Mouse (Mus musculus) small intestine, adult 10 weeks (tissue): Measurements from ENCODE around the gene Smr3a. TPM values are rescaled to one million over a fixed set of nuclear protein-coding genes. Genes with fewer than 3 reads are reported as not detected.

Experiments
- polyA plus RNA-seq: library from polyadenylated mRNA; stranded (reverse); fragments of 350-450 nt; fragmentation: Illumina TruSeq; extraction: RNeasy Lipid Tissue Mini Kit (QIAGEN cat#74804); gene quantifications from one replicate; pipeline ENCODE4 v1.2.3, GENCODE M21; 2014; ENCODE audit warnings: low replicate concordance

Smr3a gene
- not detected for polyA plus RNA-seq

DNA sequence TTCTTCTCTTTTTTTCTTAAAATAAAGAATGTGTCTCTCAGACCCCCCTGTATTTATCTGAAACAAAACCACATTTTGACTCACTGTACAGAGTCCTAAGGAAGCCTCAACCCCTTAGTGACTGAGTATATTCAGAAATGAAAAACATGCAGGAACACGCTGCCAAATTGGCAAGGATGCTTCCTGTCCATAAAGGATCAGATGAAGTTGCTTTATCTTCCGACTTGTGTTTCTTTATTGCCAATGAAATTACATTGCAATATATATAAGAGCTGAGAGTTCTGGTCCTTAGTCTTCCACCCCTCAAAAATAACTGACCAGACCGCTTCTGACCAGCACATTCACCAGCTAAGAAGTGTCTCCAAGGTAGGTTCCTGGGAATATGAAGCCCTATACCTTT is at the start of gene Smr3a:
Smr3a (plus strand) TSS at position 301 of the 400 bp plus-strand sequence.

DNA sequence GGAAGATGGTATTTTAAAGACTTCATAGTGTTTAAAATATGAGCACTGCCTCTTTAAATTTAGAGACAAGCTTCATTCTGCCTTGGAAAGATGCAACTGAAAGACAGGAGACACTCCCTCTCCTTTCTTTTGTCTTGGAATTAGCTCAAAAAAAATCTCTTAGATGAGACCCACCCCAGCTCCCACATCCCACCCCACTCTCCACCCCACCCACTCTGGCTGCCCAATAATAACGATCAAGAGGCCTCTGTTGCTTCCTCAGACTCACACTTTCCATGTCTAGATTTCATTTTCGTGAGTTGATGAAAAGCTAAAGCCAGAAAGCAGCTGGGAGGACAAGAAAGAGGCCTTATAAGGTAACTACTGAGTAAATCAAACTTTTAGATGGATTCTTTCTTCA is 33.1 kb upstream of the Smr3a start, which contains the start of the genes 2310003L06Rik and Gm28434:
2310003L06Rik (plus strand) TSS at position 259 of the 400 bp plus-strand sequence.
Gm28434 (plus strand) TSS at position 317 of the 400 bp plus-strand sequence.

DNA sequence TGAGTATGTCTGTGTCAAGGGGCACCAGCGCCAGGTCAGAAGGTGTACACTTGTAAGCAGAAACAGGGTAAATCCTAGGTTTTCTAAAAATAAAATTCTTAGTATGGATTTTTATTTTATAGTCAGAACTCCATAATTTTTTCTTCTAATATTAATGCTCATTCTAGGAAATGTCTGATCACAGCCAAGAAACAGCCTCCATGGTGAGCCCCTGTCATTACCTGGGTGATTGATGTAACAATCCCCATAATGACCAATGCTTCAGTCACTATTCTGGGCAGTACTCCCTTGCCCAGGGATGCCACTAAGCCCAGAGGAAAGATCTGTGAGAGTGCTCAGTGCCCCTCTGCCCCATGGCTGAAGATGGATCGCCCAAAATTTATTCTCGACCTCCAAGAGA is 23.2 kb upstream of the Smr3a start, which contains the start of gene Cabs1:
Cabs1 (plus strand) TSS at position 301 of the 400 bp plus-strand sequence.

Other genes starting within 250 kb of the Smr3a start
- gene Csn1s2a, start 228.0 kb upstream of the Smr3a start, polyA plus RNA-seq: not detected
- not detected for gene Csn1s2b, start 194.5 kb upstream of the Smr3a start, polyA plus RNA-seq
- gene Prr27, start 176.9 kb upstream of the Smr3a start, polyA plus RNA-seq: not detected
- gene Odam, start 117.5 kb upstream of the Smr3a start, polyA plus RNA-seq: not detected
- not detected for gene Csn3, start 77.0 kb upstream of the Smr3a start, polyA plus RNA-seq
- not detected for gene 2310003L06Rik, start 33.1 kb upstream of the Smr3a start, polyA plus RNA-seq
- gene Gm28434, start 33.0 kb upstream of the Smr3a start, polyA plus RNA-seq: not detected
- gene Cabs1, start 23.1 kb upstream of the Smr3a start, polyA plus RNA-seq: 0.37 TPM
- not detected for gene Smr2, start 84.0 kb downstream of the Smr3a start, polyA plus RNA-seq
- not detected for gene Gm11116, start 109.0 kb downstream of the Smr3a start, polyA plus RNA-seq
- gene Gm11115, start 151.6 kb downstream of the Smr3a start, polyA plus RNA-seq: not detected